Mouse (Mus musculus) layer of hippocampus, postnatal 36 days (tissue): ENCODE measurements around the gene Lrrc8a. TPM values are rescaled to one million over a fixed set of nuclear protein-coding genes. Genes with fewer than 3 reads are reported as not detected.

Experiments
- DNase-seq, 2 experiments: peaks; one replicate each; pipeline ENCODE4 v3.0.0; 2022
- total RNA-seq, 2 experiments: library from RNA; stranded (reverse); gene quantifications; 2 replicates each; pipeline ENCODE4 v1.2.3; 2021

Lrrc8a gene
- total RNA-seq, 2 experiments from 2014 or later, result 52.4 to 57.5 TPM

DNA sequence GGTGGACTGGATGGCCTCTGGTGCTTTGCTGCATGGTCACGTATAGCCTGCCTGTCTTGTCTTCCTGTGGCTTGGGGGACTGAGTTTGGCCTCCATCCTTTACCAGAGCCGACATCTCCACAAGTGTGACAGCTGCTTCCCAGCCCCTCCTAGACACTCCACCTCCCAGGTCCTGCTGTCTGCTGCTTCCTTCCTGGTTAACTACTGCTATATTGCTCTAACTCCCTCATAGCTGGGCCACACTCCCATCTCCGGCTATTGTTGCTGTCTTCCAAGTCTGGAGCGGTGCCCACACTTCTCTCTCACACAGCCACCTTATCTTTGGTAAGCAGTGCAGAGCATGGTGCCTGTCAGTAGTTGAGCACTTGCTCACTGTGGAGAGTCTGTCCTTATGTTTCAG, 2.3 kb downstream of the Lrrc8a start:
- no peak for DNase-seq

DNA sequence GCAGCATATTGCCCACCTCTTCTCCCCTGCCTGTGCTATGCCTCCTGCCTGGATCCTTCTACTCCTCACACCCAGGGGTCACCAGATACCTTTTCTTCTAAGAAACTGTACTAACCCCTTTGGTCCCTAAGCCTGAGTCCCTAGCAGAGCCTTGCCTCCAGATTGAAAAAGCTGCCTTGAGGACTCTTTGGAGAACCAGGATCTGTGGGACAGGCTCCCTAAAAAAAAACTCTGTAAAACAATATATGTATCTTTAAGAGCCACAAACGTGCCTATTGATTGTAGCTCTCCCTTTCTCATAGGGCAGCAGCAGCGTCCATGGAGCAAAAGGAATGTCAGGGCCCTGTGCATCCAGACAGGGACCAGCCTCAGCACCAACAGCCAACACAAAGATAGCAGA, 2.8 kb downstream of the Lrrc8a start, which contains the start of gene Gm28035:
TSS of gene Gm28035 (plus strand) at position 301 of the 400 bp plus-strand sequence.
- no peak for DNase-seq

DNA sequence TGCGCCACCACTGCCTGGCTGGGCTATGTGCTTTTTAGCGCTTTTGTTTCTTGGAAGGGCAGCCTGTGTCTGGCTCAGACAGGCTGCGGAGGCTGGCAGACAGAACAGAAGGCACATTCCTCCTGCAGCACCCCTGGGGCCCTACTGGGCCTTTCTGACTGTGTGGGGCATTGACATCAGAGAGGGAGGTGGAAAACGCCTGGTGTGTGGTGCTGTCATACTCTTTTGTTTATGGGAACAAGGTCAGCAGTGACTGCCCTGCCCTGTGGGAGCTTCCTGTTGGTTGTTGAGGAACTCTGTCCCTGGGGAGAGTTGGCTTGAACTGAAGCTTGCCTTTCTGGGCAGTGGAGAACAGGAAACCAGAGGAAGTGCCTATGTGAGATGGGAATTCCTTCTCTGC, 5.0 kb downstream of the Lrrc8a start:
- peak in 1 of 2 experiments; percentile 46 for DNase-seq

DNA sequence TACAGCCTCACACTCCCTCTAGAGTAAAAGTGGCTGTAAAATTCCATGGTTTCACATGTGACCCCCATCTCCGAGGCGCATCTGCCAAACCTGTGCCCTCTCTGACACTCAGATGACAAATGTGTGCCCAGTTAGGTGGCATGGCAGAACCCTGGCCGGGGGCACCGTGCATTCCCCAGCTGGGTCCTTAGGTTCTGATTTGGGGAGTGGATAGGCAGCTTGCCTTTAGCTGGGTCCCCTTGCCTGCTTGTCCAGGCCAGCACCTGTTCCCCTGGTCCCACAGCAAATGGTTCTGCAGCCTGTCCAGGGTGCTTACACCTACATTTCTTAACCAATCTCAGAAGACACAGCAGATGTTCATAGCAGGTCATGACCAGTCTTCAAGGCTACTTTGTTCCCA, 5.9 kb downstream of the Lrrc8a start:
- no peak for DNase-seq

DNA sequence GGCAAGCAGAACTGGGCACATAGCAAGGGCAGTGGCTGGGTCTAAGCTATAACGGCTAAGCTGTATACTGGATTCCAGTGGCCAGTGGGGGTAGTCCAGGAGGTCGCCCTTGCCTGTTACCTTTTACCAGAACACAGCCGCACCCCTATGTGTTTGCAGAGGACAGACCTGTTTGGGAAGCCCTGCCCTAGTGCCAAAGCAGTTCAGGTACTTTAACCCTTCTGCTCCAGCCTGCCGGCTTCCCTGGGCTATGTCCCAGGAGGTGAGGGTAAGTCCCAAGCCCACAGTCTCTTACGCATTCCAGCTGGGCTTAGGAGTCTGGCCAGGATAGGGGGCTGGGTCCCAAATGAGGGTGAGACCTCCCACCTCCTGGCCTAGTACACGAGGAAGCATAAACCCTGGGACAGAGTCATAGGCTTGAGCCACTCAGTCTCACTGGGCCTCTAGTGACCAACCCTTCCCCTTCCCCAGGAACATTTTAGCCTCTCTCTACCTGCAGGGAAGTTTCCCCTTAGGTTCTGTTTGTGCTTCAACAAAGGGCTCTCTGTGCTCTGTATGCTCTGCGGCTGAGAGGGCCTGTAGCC, 7.2 kb downstream of the Lrrc8a start:
- DNase-seq, result no peak

DNA sequence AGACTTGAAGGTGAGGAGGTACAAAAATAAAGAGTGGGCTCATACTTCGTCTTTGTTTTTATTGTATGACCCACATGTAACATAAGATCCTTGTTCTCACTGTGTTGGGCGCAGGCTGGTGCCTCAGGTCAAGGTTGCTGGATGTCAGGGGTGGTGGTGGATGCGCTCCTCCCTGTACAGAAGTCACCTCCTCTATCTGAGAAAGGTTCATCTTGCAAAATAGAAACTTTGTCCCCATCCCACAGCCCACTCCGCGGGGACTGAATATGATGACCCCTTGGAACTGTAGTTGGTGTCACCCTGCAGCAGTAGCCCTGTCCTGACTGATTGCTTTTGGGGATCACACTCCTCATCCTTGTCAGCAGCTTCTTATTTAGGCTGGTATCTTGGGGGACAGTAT, 9.5 kb downstream of the Lrrc8a start:
- DNase-seq, result no peak

DNA sequence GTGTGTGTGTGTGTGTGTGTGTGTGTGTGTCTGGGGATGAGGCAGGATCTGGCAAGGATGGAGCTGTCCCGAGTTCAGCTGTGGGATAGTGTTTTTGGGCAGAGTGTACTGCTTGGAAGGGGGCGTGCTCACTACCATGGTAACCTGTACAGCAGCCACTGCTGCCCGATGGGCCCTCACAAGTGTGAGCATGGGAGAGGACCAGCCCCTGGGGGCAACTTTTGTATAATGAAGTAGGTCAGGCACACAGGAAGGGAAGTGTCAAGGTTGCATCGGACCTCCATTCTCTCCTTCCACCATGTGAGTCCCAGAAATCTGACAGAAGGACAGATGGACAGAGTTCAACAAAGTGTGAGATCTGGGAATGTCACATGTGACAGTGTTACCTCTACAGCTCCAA, 10.2 kb downstream of the Lrrc8a start:
- no peak for DNase-seq

DNA sequence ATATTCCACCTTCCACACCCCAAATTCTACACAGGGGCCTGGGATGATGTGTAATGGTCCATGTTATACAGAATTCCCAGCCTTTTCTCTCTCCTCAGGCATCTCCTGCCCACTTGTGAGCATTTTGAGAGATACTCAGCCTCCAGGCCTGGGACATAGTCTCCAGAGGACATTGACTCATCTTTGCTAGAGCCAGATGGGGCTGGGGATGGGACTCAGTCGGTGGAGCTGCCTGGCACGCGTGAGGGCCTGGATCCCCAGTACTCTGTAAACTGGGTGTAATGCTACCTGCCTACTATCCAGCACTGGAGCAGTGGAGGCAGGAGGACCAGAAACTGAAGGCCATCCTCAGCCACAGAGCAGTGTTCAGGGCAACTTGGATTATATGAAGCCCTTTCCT, 11.7 kb downstream of the Lrrc8a start:
- no peak for DNase-seq

DNA sequence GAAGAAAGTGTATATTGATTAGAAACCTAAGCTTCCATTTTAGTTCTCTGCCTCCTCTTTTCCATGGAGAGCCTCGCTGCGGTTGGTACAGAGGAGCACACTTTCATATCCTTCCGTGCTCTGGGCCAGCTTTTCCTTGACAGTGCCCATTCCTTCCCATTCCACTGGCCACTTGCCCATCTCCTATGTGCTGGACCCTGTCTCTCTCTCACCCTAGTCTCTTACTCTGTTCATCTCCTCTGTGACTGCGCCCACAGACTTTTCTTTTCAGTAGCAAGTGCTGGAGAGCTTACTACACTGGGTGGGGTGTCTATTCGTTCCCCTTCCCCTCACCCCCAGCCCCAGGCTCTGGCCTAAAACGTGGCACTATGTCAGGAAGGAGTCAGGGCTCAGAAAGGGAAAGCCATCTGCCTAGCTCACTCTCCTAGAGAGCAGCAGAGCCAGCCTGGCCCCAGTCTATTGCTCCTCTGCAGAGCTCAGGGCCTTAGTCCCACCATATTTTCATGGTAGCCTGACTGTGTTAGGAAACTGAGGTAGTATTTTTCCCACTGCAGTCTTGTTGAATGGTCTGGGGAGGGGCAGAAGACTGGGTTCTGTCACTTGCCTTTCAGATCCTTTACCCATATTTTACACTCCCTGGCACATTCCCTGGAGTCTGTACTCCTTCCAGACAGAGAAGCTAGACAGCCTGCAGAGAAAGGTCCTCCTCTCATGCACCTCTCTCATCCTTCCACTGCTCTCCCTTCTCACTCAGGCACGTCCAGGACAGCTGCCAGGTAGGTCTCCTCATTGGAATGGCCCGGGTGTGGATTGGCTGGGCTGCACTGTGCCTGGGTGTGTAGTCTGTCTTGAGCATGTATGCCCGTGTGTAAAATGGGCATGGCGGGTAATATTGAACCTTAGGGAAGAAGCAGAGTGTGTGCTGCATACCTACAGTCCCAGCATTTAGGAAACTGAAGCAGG, 12.9 kb downstream of the Lrrc8a start:
- DNase-seq, result no peak

DNA sequence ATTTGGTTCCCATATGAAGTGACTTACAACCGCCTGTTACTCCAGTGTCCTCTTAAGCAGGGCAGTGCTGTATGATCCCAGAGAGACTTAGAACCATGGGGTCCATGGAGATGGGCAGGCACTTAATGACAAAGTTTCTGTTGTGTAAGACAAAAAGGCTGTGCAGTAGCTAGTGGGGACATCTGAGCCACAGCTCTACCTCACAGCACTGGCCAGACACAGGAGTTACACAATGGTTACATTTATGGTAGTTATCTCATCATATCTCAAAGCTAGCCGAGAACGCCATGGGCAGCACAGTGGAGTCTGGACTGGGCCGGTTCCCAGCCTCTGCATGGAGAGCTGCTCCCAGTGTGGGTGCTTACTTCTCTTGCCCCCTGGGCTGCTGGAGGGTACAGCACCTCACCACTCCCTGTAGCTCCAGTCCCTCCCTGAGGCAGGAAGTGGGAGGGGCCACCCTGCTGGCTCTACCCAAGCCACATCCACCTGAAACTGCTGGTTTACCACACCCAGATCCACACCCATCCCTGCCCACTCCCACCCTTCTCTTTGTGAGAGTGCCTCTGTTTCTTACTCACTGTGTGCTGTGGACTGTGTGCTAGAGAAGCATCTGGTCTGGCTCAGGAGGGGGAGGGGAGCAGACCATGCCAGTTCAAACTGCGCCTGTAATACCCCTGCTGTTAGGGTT, 14.0 kb downstream of the Lrrc8a start:
- DNase-seq, result no peak

DNA sequence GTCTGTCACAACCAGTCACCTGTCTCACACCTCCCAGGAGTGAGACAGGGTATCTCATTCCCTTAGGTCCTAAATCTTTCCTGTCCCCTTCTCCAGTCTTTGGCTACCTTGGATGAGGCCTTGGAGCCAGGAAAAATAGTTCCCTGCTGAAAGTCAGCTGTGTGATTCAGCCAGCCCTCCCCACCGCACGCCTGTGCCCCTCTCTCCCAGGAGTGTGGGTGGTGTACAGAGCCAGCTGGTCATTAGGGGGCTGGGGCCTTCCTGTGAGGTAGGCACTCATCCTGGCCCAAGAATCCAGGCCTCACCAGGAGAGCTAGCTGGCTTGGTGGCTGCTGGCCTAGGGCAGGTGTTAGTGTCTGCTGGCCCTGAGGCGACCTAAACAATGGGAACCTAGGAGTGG, 15.0 kb downstream of the Lrrc8a start:
- no peak for DNase-seq

DNA sequence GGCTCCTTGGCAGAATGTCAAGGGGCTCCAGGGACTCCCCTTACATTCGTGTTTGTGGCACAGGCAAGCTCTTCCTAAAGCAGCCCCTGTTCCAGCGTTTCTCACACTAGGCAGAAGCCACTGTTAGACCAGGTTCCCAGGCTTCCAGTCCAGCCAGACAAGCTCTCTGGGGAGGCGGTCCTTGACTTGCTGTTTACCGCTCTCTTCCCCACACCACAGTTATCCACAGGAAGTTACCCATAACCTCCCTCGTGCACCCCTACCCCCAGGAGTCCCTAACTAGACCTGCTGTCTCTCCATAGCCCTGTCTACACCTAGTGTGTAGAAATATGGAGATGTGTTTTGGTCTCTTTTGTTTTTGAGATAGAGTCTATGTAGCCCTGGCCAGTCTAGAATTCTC, 16.3 kb downstream of the Lrrc8a start:
- no peak for DNase-seq

DNA sequence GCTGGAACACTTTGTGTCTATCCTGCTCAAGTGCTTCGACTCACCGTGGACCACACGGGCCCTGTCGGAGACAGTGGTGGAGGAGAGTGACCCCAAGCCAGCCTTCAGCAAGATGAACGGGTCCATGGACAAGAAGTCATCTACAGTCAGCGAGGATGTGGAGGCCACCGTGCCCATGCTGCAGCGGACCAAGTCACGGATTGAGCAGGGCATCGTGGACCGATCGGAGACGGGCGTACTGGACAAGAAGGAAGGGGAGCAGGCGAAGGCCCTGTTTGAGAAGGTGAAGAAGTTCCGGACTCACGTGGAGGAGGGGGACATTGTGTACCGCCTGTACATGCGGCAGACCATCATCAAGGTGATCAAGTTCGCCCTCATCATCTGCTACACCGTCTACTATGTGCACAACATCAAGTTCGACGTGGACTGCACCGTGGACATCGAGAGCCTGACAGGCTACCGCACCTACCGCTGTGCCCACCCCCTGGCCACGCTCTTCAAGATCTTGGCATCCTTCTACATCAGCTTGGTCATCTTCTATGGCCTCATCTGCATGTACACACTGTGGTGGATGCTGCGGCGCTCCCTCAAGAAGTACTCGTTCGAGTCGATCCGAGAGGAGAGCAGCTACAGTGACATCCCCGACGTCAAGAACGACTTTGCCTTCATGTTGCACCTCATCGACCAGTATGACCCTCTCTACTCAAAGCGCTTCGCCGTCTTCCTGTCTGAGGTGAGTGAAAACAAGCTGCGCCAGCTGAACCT, 18.3 kb downstream of the Lrrc8a start:
- no peak for DNase-seq

DNA sequence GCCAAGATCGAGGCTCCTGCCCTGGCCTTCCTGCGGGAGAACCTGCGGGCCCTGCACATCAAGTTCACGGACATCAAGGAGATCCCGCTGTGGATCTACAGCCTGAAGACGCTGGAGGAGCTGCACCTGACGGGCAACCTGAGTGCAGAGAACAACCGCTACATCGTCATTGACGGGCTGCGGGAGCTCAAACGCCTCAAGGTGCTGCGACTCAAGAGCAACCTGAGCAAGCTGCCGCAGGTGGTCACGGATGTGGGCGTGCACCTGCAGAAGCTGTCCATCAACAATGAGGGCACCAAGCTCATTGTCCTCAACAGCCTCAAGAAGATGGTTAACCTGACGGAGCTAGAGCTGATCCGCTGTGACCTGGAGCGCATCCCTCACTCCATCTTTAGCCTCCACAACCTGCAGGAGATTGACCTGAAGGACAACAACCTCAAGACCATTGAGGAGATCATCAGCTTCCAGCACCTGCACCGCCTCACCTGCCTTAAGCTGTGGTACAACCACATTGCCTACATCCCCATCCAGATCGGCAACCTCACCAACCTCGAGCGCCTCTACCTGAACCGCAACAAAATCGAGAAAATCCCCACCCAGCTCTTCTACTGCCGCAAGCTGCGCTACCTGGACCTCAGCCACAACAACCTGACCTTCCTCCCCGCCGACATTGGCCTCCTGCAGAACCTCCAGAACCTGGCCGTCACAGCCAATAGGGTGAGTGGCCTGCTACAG, 19.3 kb downstream of the Lrrc8a start:
- DNase-seq, result no peak

DNA sequence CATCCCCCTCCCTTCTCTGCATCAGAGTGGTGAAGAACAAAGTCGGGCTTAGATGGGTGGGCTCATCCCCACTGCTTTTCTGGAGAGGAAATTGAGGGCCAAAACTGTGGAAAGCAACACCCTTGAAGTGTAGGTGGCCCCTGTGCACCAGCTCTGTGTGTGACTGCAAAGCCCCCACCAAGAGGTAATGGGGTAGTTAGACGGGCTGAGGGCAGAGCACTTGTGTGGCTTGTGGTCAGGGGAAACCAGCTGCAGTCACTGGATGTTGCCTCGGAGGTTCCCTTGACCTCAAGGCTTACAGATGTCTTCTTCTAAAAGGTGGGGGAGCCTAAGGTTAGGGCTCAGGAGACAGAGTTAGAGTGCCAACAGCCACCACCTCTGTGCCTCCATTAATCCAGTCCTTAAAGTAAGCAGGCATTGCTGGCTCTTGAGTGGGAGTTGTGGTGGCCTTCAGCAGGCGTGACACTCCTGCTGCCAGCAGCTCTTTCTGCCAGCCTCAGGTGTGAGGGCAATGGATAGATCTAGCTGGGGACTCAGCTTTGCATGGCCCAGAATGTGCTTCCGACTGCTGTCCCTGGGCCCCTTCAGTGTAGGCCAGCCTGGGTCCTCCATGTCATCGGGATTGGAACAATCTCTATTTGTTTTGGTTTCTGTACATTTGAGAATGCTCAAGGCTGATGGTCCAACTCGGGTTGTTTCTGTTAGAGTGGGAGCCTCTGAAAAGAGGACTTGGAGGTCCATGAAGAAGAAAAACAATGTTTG, 20.4 kb downstream of the Lrrc8a start:
- DNase-seq, result no peak

DNA sequence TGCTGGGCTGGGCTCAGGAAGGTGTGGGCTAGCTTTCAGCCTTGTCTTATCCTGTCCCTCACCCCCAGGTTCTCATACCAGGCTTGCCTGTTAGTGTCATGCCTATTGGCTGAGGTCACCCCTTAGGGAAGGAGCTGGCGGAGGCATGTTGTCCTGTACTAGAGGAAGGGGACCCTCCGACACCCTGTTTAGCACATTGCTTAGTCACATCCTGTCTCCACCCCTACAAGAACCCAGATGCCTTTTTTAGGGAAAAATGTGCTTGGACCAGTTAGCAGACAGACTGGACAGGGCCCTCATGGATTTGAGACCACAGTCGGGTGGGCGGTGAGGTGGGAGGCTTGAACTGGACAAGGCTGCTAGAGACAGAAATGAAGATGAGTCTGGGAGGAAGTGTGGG, 21.1 kb downstream of the Lrrc8a start:
- no peak for DNase-seq

DNA sequence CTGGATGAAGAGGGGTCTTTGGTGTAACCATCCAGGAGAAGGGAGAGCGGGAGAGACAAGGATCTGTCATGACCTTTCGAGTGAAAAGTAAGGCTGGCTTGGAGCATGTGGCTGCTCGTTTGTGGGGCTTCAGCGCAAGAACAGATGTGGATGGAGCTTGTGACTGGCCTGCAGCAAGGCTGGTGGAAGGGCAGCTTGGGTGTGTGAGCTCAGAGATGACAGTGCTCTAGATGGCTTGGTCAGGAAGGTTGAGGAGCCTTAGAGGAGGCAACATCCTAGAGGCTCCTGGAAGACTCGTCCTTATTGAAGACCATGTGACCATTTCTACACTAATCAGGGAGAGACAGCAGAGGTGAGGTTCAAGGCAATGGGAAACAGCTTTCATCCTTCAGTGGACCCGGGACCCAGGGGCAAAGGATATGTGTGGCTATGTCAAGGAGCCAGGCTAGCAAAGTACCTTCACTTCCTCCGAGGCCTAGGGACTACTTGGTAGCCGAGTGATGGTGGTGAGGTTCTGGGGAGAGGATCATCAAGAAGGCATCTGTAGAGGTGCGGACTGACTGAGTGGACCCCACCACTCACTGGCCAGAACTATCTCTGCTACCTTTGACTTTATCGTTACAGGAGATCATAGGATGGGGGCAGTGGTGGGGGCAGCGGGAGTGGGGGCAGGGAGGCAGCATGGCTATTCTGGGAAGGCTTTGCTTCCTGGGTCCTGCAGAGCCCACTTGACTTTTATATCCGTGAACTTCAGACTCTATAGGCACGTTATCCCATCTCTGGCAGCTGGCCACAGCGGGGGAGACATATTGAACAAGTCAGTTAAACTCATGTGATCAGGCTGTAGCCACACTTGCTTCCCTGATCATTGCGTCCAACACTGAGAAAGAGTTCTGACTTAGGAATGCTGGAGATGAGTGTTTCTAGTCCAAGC, 21.9 kb downstream of the Lrrc8a start:
- DNase-seq, result no peak

DNA sequence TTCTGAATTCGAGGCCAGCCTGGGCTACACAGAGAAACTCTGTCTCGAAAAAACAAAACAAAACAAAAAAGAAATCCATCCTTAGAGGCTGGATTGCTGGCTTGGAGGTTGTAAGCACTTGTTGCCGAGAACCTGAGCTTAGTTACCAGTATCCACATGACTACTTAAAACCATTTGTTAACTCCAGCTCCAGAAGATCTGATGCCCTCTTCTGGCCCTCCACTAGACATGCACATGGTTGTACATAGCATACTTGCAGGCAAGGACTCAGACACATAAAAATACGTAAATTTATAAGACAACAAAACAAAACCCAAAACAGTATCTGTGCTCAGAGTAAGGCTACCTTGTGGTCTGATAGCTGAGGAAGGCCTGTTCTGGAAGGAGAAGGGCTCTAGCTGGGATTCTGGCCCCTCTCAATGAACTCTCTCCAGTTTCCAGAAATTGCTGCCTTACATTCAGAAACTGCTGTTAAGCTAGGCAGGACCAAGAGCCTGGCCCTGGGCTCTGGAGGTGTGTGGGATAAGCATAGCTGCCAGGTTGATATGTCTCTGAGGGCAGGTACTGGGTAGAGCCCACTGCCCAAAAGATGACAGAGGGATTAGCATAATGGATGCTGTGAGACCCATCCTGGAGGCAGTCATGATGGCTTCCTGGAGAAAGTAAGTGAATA, 23.7 kb downstream of the Lrrc8a start:
- no peak for DNase-seq
